Mouse (Mus musculus) heart, embryonic 10.5 days (tissue): ENCODE measurements at regions not wholly inside any gene's neighbourhood (a gene's known extent, or its start where the extent isn't known, plus 50 kb on each side); places are given as distances from the start of the nearest gene placed in this dataset.

Experiments used
- DNase-seq: peaks from one replicate; pipeline ENCODE4 v3.0.0-alpha.2; 2017; ENCODE audit warnings: low spot score
- H3K27ac ChIP-seq: fragments of 300-500 bp; sonication (generic); 2 replicates; pipeline ENCODE4 v1.5.1; 2016; ENCODE audit warnings: mild to moderate bottlenecking
- H3K27me3 ChIP-seq: fragments of 300-500 bp; sonication (generic); 2 replicates; pipeline ENCODE4 v1.6.1; 2016; ENCODE audit warnings: mild to moderate bottlenecking; ENCODE audit not compliant: poor library complexity, insufficient read depth, severe bottlenecking
- H3K36me3 ChIP-seq: fragments of 300-500 bp; sonication (generic); 2 replicates; pipeline ENCODE4 v1.6.1; 2016; ENCODE audit warnings: mild to moderate bottlenecking, moderate library complexity
- H3K4me1 ChIP-seq: fragments of 300-500 bp; sonication (generic); 2 replicates; pipeline ENCODE4 v1.6.1; 2016; ENCODE audit warnings: mild to moderate bottlenecking
- H3K4me3 ChIP-seq: fragments of 300-500 bp; sonication (generic); 2 replicates; pipeline ENCODE4 v1.5.1; 2016; ENCODE audit warnings: mild to moderate bottlenecking, moderate library complexity
- H3K9me3 ChIP-seq: fragments of 300-500 bp; sonication (generic); 2 replicates; pipeline ENCODE4 v1.6.1; 2016; ENCODE audit warnings: mild to moderate bottlenecking, moderate library complexity
- WGBS: fragments of 180-500 bp; shearing (Covaris S2); methylation state at CpG from one replicate; pipeline ENCODE4 v1.1.7; 2016; 5-methylcytosine and 5-hydroxymethylcytosine counted together

DNA sequence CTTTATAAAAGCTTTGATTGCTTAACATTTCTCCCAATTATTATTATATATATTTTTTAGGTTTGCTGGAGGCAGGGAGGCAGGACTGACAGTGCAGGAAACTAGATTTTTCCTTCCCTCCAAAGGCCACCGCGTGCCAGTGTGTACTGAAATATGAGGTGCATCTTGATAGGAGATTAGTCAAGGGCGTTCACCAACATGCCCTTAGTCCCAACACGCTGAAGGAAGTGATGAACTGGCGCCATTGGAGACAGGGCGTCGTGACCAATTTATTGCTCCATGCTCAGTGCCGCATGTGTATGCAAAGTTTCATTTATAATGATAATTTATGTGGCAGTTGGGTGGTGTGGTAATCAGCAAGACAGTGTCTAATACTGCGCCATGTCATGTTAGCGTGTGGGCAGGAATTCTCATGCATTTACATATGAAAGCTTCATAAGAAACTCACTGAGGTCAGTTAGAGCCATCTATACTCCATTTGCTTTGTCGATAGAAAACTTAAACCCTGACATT lies 66.2 kb downstream of the Isl1 start:
- H3K9me3 ChIP-seq = no peaks in the 10 kb centered on the region
- H3K4me1 ChIP-seq = no peaks in the 10 kb centered on the region
- H3K36me3 ChIP-seq = no peaks in the 10 kb centered on the region
- H3K27ac ChIP-seq = no peak overlapping the region
- 91% methylated on average over 11 of the region's 11 CpGs for WGBS
- no peak for DNase-seq
- no peaks in the 10 kb centered on the region for H3K27me3 ChIP-seq
- no peak overlapping the region for H3K4me3 ChIP-seq

DNA sequence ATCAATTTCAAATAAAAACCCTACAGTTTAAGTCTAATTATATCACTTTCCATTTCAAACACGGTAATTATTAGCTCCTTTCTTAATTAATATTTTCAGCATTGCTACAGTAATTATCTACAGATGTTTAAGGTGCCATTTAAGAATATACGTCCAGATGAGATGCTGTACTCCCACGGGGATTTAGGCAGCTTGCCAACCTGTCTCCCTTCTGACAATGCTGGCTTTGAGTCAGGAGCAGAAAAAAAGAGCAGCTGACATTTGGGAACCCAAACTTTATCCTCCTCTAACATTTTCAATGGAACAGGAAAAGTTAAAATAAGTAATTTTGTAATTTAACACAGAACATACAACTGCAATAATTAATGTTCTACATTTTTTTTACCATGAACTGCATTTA lies 94.4 kb downstream of the Isl1 start:
- H3K27ac ChIP-seq = no peak overlapping the region
- H3K4me3 ChIP-seq = no peak overlapping the region
- 59% methylated on average over 3 of the region's 3 CpGs for WGBS
- no peaks in the 10 kb centered on the region for H3K9me3 ChIP-seq
- no peak for DNase-seq
- H3K27me3 ChIP-seq = no peaks in the 10 kb centered on the region
- H3K36me3 ChIP-seq = no peaks in the 10 kb centered on the region
- no peaks in the 10 kb centered on the region for H3K4me1 ChIP-seq

DNA sequence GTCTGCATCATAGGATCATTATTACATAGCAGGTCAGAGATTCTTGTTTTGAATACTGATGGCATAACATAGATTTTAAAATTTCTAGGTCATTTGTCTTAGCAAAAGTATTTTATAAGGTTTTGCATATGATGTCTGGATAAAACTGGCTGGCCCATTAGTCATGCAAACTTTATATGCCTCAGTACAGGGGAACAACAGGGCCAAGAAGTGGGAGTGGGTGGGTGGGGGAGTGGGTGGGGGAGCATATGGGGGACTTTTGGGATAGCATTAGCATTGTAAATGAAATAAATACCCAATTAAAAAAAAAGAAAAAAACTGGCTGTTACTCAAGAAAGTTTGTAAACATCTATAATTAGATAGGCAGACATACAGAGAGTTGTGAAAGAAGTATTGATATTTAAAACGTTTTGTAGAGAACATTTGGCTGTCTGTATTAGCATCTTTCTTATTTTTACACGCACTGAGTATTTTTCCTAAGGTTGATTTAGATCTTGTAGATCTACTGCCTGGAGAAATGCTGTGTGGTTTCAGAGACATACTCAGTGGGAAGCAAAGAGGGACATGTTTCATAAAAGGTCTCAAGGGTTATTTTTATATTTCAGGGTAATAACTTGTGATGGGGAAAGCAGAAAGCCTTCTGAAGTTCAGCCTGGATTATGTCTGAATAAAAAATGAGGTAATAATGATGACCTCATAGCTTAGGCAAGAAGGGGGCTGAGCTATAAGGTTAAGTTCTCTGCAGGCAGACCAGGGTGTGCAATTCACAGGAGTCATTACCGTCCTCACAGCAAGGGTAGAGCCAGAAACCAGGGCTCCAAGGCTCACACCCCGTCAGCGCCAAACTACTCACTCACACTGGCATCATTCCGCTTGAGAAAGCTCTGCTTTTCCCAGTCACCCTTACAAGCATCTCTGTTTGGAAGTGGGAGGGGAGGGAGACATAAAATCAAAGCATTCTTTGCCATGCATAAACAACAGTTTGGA lies 95.4 kb downstream of the Isl1 start:
- no peak for DNase-seq
- Histone ChIP-seq H3K36me3 (no peaks in the 10 kb centered on the region), H3K9me3 (no peaks in the 10 kb centered on the region), H3K4me3 (no peak overlapping the region), H3K27ac (no peak overlapping the region), H3K27me3 (no peaks in the 10 kb centered on the region), H3K4me1 (no peaks in the 10 kb centered on the region)
- WGBS = 46% methylated on average over 6 of the region's 6 CpGs

DNA sequence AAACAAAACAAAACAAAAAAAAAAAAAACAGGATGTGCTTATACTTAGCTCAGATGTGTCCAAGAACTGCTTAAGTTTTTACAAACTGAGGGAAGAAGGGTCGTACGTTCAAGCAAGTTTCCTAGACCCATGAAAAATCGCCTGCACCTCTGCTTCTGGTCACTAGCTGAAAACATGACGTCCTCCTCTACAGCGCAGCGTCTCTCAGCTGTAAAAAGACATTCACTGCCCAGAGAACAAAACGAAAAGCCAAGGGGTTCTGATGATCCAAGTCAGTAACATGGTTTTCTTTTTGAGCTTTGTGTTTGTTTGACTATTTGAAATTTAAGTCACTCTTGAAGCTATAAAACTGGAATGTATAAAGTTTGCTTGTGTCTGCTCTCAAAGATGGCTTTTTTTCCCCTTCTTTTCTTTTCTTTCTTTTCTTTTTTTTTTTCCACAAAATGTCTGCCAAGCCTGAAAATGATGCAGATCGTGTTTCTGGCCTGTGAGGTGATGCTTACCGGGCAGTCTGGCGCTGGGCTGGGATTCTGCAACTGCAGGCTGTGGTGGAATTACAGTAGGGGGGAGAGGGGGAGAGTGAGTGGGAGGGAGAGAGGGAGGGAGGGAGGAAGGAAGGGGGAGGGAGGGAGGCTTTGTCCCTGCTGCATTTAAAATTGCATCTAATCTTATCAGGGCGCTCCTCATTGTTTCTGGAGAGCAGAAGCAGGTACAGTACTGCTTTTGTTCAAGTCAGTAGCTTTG lies 108.1 kb downstream of the Isl1 start:
- 4% methylated on average over 11 of the region's 11 CpGs for WGBS

DNA sequence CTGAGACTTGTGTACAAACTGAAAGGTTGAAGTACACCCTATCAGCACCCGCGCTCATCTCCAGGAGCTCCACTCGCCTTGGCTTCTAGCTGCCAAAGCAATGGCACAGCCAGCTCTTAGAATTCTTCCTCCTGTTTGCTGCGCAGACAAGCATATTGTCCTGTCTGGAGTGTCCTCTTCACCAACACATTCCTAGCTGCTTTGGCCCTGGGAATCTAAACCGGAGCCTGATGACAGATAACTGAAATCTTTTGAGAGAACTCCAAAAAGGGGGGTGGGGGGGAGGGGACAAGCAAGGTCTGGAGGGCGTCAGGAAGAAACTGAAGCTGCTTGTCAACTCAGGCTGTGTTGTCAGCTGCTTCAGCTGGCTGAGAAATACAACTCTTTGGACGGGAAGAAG lies 122.4 kb downstream of the Isl1 start:
- DNase-seq = peak; percentile 76
- H3K27me3 ChIP-seq = peaks cover 54% of the 10 kb centered on the region

More for the DNA sequence above, 108.1 kb downstream of the Isl1 start:
- H3K27ac ChIP-seq = no peak overlapping the region; the same call in 1 of the 2 replicates
- no peak for DNase-seq
- H3K36me3 ChIP-seq = no peaks in the 10 kb centered on the region
- no peaks in the 10 kb centered on the region for H3K4me1 ChIP-seq
- peaks cover 9% of the 10 kb centered on the region; the same call in 1 of the 2 replicates for H3K27me3 ChIP-seq
- peak overlapping the region; percentile 35 for H3K4me3 ChIP-seq
- no peaks in the 10 kb centered on the region for H3K9me3 ChIP-seq

DNA sequence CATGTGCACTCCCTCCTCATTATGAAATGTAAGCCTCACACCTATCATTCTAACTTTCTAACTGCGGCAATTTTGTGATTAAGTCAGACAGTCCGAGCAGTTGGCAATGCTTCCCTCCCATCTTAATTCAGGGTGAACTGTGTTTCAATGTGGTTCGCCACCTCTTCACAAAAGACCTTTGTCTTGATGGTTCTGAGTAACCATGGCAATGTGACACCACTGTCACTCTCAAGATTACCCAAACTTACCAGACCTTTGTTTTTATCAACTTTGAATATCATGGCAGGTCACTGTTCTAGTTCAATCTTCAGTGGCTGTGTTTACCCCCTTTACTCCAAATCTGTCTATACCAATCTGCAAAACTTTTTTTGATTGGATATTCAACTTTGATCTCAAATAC lies 131.7 kb downstream of the Isl1 start:
- H3K27me3 ChIP-seq = peaks cover 39% of the 10 kb centered on the region
- no peaks in the 10 kb centered on the region for H3K36me3 ChIP-seq
- H3K4me1 ChIP-seq = no peaks in the 10 kb centered on the region
- no peak overlapping the region for H3K27ac ChIP-seq
- WGBS = 80% methylated on average over 3 of the region's 3 CpGs
- H3K9me3 ChIP-seq = no peaks in the 10 kb centered on the region
- H3K4me3 ChIP-seq = no peak overlapping the region
- DNase-seq = no peak

More for the DNA sequence above, 122.4 kb downstream of the Isl1 start:
- Histone ChIP-seq H3K27ac (no peak overlapping the region), H3K4me1 (peaks cover 8% of the 10 kb centered on the region; the same call in 1 of the 2 replicates), H3K36me3 (no peaks in the 10 kb centered on the region), H3K9me3 (no peaks in the 10 kb centered on the region), H3K4me3 (peak overlapping the region; percentile 22; the same call in 1 of the 2 replicates)
- 15% methylated on average over 7 of the region's 7 CpGs for WGBS

DNA sequence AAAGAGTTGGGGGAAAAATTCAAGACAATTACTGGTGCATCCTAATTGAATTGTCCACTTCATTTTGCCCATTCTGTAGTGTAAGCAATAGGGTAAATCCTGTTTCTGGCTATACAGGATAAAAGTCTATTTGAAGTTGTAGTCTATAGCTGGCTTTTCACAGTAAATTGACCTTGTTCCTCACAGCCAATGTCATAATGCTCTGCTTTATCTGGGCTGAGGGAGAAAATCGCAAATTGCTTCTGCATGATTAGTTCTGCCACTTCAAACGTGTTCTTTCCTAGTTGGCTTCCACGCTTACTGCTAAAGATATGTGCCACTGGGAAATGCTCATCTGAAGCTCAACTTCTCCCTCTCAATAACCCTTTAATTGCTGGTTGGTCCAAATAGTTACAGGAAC lies 134.5 kb downstream of the Isl1 start:
- H3K36me3 ChIP-seq = no peaks in the 10 kb centered on the region
- H3K9me3 ChIP-seq = no peaks in the 10 kb centered on the region
- H3K4me3 ChIP-seq = no peak overlapping the region
- peaks cover 19% of the 10 kb centered on the region; the same call in 1 of the 2 replicates for H3K27me3 ChIP-seq
- no peaks in the 10 kb centered on the region for H3K4me1 ChIP-seq
- no peak for DNase-seq
- H3K27ac ChIP-seq = no peak overlapping the region
- 16% methylated on average over 3 of the region's 3 CpGs for WGBS

DNA sequence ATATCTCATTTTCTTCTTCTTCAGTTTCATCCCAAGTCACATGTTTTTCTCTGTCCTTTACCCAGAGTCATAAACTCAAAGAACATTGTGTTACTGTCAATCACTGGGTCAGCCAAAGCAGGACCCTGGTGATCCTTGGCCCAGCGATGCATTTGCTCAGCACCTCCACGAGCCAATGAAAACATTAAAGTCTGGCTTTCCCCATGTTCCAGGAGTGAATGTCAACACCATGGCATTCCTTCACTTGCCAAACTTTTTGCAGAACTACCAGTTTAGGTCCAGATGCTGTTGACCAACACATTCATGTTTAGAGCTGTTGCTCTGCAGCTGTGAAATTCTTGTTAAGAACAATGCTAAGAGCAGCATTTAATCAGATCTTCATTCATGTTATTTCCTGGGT lies 135.6 kb downstream of the Isl1 start:
- Histone ChIP-seq H3K27me3 (peaks cover 14% of the 10 kb centered on the region; the same call in 1 of the 2 replicates), H3K9me3 (no peaks in the 10 kb centered on the region), H3K4me1 (no peaks in the 10 kb centered on the region), H3K27ac (no peak overlapping the region), H3K4me3 (no peak overlapping the region), H3K36me3 (no peaks in the 10 kb centered on the region)
- 47% methylated on average over 2 of the region's 2 CpGs for WGBS
- no peak for DNase-seq

DNA sequence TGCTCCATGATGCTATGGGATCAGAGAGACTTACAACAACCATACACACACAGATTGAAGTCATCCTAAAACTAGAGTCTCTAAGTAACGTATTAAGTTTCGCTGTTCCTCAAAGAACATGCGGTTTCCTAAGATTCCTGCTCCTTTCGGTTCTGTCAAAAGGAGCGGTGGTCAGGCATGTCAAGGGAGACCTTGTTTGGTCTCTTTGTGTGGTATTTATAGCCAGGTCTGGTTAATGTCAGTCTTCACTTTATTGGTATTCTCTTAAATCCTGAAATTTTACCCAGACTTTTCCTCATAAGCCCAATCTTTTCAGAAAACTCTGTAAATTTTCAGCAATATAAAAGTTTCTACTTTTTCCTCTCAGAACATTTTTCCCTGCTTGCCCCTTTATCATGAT lies 166.5 kb downstream of the Isl1 start:
- Histone ChIP-seq H3K27ac (no peak overlapping the region), H3K4me3 (peak overlapping the region; percentile 25; the same call in 1 of the 2 replicates), H3K4me1 (0 out of 2 replicates have a peak, but pooled peaks cover 3% of the 10 kb centered on the region), H3K27me3 (no peaks in the 10 kb centered on the region), H3K9me3 (no peaks in the 10 kb centered on the region), H3K36me3 (no peaks in the 10 kb centered on the region)
- no peak for DNase-seq
- WGBS = 11% methylated on average over 5 of the region's 5 CpGs

DNA sequence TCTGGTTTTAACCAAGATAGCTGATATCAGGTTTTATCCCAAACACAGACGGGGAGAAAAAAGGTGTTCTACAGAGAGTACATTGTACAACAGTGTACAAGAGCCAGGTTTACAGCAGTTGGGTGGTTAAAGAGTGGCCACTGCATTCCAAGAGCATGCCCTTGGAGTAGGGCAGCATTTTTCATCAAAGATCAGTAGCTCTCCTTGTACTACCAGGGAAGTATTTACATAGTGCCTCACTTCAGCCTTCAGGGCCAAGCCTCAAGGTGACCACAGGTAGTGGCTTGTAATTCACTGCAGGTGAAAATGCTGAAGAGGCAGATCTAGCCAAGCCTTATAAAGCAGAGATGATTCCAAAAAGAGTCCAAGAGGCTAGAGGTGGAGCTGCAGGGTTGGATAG lies 190.8 kb downstream of the Isl1 start:
- no peaks in the 10 kb centered on the region for H3K36me3 ChIP-seq
- H3K4me3 ChIP-seq = no peak overlapping the region
- no peak for DNase-seq
- no peaks in the 10 kb centered on the region for H3K9me3 ChIP-seq
- WGBS = 69% methylated on average over 1 of the region's 1 CpGs
- H3K27me3 ChIP-seq = no peaks in the 10 kb centered on the region
- H3K27ac ChIP-seq = no peak overlapping the region
- H3K4me1 ChIP-seq = no peaks in the 10 kb centered on the region

DNA sequence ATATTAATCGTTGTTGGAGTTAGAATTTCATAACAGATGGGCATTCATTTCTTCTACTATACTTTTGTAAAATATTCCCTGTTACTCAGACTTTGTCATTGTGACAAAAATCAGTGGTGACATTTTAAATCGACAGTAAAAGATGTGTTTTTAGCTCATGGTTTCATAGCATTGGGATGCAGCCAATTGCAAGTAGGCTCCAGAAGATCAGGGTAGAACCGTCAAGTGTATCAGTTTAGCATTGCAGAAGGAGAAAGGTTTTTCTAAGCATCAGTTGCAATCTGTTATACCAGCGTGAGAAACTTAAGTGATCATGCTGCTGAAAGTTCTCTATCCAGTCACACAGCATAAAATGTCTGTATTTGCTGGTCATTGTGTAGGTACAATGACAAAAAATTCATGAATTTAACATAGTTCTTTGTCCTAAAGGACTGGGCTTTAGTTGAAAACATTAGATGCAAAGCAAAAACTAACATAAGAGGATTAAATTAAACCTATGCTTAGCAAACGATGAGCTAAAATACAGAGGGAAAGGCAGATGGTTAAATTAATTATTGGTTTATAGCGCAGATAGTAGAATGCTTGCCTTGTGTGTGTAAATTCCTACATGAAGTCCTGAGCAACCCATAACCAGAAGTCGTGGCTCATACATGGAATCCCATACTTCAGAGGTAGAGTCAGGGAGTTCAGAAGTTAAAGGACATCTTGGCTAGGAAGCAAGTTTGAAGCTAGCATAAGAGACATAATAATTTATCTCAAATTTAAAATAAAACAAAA lies 198.3 kb downstream of the Isl1 start:
- Histone ChIP-seq H3K4me3 (no peak overlapping the region), H3K27ac (no peak overlapping the region), H3K9me3 (no peaks in the 10 kb centered on the region), H3K36me3 (no peaks in the 10 kb centered on the region), H3K4me1 (0 out of 2 replicates have a peak, but pooled peaks cover 4% of the 10 kb centered on the region), H3K27me3 (no peaks in the 10 kb centered on the region)
- WGBS = 77% methylated on average over 7 of the region's 7 CpGs
- no peak for DNase-seq

DNA sequence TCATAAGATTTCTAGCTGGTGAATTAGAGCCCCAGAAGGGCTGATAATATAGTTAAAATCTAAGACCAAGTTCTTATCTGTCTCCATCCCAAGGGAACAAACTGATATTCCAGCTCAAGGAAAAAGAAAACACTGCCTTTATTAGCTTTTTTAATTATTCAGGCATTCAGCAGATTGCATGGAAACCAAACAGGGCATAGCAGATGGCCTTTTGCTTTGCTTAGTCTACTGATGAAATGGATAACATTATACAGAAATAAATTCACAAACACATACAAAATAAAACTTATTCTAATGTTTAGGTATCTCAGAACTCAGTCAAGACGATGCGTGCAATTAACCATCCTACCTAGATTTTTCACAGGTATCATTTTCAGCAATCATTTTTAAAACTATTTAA lies 198.9 kb downstream of the Isl1 start:
- Histone ChIP-seq H3K9me3 (no peaks in the 10 kb centered on the region), H3K4me3 (no peak overlapping the region), H3K36me3 (no peaks in the 10 kb centered on the region), H3K27ac (no peak overlapping the region), H3K27me3 (no peaks in the 10 kb centered on the region), H3K4me1 (0 out of 2 replicates have a peak, but pooled peaks cover 4% of the 10 kb centered on the region)
- DNase-seq = no peak
- 95% methylated on average over 2 of the region's 2 CpGs for WGBS
